Mouse (Mus musculus) liver, adult 2 months (tissue): ENCODE results near the gene Clmn. TPM values are rescaled to one million over a fixed set of nuclear protein-coding genes. Genes with fewer than 3 reads are reported as not detected.
"Not testable (repeated sequence)": the region's sequence is repeated elsewhere in the genome, so short reads cannot be mapped to it uniquely, and the experiment has no call there.

ENCODE experiments used
- DNase-seq: peaks from one replicate; pipeline ENCODE4 v3.0.0-alpha.2; 2011; ENCODE audit warnings: low read depth, low spot score; ENCODE audit errors: extremely low read depth
- H3K27ac ChIP-seq: fragments of 200-500 bp; replicated peaks from 2 replicates; pipeline ENCODE4 v1.5.1; 2012; ENCODE audit warnings: low read depth, mild to moderate bottlenecking, control low read depth, inconsistent platforms, low read length; ENCODE audit not compliant: insufficient read depth
- H3K27me3 ChIP-seq: fragments of 200-500 bp; 2 replicates; pipeline ENCODE4 v1.6.1; 2012; ENCODE audit warnings: mild to moderate bottlenecking, moderate library complexity, low read length, inconsistent platforms; ENCODE audit not compliant: control insufficient read depth, insufficient read depth
- H3K36me3 ChIP-seq: fragments of 200-500 bp; 2 replicates; pipeline ENCODE4 v1.6.1; 2012; ENCODE audit warnings: low read length, inconsistent platforms; ENCODE audit not compliant: control insufficient read depth, insufficient read depth
- H3K4me1 ChIP-seq: fragments of 200-500 bp; 2 replicates; pipeline ENCODE4 v1.6.1; 2011; ENCODE audit warnings: low read length; ENCODE audit not compliant: control insufficient read depth, insufficient read depth
- H3K4me3 ChIP-seq: fragments of 200-500 bp; 2 replicates; pipeline ENCODE4 v1.5.1; 2011; ENCODE audit warnings: low read depth, mild to moderate bottlenecking, control low read depth, low read length, moderate library complexity; ENCODE audit not compliant: insufficient read depth
- H3K79me2 ChIP-seq: fragments of 200-500 bp; 2 replicates; pipeline ENCODE4 v1.6.1; 2012; ENCODE audit warnings: inconsistent platforms, mild to moderate bottlenecking, low read length, moderate library complexity; ENCODE audit not compliant: control insufficient read depth, insufficient read depth
- H3K9ac ChIP-seq: fragments of 200-500 bp; 2 replicates; pipeline ENCODE4 v1.6.1; 2012; ENCODE audit warnings: low read depth, mild to moderate bottlenecking, control low read depth, inconsistent platforms, low read length
- CTCF ChIP-seq: fragments of 200-500 bp; IDR thresholded peaks from 2 replicates; pipeline ENCODE4 v1.5.1; 2011; ENCODE audit warnings: low read depth, low read length, control low read depth
- POLR2A ChIP-seq: fragments of 200-500 bp; IDR thresholded peaks from 2 replicates; pipeline ENCODE4 v1.6.1; 2011; ENCODE audit warnings: low read length, control low read depth; ENCODE audit not compliant: insufficient read depth; ENCODE audit errors: extremely low read depth
- WGBS: fragments of 180-500 bp; shearing (Covaris S2); methylation state at CpG from one replicate; pipeline ENCODE4 v1.1.7; 2018; 5-methylcytosine and 5-hydroxymethylcytosine counted together
- polyA plus RNA-seq: library from polyadenylated mRNA; depleted of rRNA; stranded (reverse); fragments of >200 nt; gene quantifications from 2 replicates; pipeline ENCODE4 v1.2.3, GENCODE M21; 2012
- total RNA-seq: library from RNA; depleted of rRNA; stranded (reverse); fragments of >200 nt; gene quantifications from 2 replicates; pipeline ENCODE4 v1.2.3, GENCODE M21; 2014

The Clmn gene
- total and polyA plus RNA-seq, 2 experiments, result 13.7 to 20.4 TPM

DNA sequence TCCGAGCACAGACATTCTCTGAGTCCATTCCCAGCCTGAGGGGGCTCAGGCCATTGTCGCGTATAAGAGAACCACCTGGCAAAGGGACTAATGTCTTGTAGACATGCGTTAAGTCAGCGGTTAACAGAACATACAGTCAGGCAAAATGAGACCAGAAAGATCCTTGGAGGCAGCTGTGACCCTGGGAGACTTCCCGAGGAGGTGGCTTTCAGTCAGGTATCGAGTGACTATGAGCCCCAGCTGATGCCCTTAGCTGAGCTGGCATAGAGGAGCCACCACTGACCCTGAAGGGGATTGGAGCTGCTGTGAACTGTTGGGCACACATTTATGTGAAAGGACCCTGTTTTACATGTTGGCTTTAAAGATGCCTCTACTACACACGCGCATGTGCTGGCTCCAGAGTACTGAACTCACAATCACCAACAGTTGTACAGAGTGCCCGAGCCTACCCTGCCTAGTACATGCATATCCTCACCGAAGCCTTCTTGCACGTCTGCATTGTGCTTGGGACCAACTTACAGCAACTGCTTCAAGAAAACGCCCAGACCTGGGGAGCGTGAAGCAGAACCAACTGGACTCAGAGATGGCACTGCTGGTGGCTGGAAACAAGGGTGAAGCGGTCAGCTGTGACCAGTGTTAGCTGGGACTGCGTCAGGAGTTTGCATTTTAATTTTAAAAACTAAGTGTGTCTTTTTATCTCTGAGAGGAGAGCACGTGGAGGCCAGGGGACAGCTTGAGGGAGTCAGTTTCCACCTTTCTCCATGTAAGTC, 34.0 kb downstream of the Clmn start:
- peaks cover 43% of the 10 kb centered on the region for H3K79me2 ChIP-seq
- no peak overlapping the region for H3K27ac ChIP-seq
- H3K4me3 ChIP-seq, result no peak overlapping the region
- 83% methylated on average over 17 of the region's 17 CpGs for WGBS
- no peak for DNase-seq
- H3K27me3 ChIP-seq, result no peaks in the 10 kb centered on the region
- peaks cover 41% of the 10 kb centered on the region for H3K4me1 ChIP-seq
- TF ChIP-seq CTCF, result no peak
- no peak for TF ChIP-seq POLR2A
- H3K36me3 ChIP-seq, result no peaks in the 10 kb centered on the region
- no peak overlapping the region for H3K9ac ChIP-seq

DNA sequence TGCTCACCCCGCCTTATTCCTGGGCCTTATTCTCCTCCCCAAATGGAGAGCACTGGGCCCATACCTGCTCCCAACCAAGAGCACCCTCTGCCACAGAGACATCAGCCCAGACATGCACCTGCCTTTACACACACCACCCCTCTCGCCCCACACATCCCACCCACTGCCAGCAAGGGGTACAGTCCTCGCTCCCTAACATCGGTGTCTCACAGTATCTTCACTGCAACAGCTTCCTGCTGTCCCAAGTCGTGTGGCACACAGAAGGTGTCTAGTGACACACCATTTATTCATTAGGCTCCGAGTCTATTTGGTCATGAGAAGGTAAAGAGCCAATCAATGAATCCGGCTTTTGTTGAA, 34.6 kb downstream of the Clmn start:
- Histone ChIP-seq H3K27me3 (no peaks in the 10 kb centered on the region), H3K36me3 (no peaks in the 10 kb centered on the region), H3K27ac (peak overlapping the region; percentile 28), H3K4me3 (no peak overlapping the region), H3K9ac (0 out of 2 replicates have a peak overlapping the region, but pooled peaks have one; percentile 3), H3K4me1 (peaks cover 40% of the 10 kb centered on the region), H3K79me2 (peaks cover 44% of the 10 kb centered on the region)
- 60% methylated on average over 7 of the region's 7 CpGs for WGBS
- no peak for DNase-seq
- TF ChIP-seq CTCF, result no peak

DNA sequence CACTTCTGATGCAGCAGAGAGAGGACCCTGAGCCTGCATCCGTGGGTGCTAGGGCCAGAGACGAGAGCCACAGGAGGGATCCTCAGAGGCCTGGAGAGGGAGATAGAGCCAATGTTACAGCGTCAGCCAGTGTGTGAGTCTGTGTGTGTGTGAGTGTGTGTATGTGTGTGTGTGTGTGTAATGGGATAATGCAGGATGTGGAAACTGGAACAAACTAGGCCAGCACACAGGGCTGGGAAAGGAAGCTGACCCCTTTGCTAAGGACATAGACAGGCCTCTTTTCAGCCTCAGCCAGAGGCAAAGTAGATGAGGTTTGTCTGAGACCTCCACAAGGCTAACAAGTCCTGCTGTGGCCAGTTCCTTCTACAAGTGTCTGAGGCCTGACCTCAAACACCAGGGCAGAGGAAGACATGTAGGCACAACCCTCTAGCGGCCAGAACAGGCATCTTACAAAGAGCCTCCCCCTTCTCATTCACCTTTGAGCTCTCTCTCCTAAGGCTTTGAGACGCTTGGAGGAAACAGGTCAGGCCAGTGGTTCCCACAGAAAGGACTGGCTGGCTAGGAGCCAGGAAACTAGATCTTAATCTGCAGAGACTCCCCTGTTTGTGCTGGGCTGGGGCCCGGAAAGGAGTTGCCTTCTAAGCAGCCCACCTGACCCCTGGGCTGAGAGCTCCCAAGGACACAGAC, 35.1 kb downstream of the Clmn start:
- peak overlapping the region; percentile 28 for H3K27ac ChIP-seq
- H3K4me1 ChIP-seq, result peaks cover 40% of the 10 kb centered on the region
- H3K27me3 ChIP-seq, result no peaks in the 10 kb centered on the region
- peak; percentile 42; the same call in 1 of the 2 replicates for TF ChIP-seq CTCF
- TF ChIP-seq POLR2A, result no peak
- no peaks in the 10 kb centered on the region for H3K36me3 ChIP-seq
- H3K4me3 ChIP-seq, result no peak overlapping the region
- WGBS, result 13% methylated on average over 6 of the region's 6 CpGs
- H3K9ac ChIP-seq, result no peak overlapping the region
- peaks cover 39% of the 10 kb centered on the region for H3K79me2 ChIP-seq
- peak; percentile 67 for DNase-seq

DNA sequence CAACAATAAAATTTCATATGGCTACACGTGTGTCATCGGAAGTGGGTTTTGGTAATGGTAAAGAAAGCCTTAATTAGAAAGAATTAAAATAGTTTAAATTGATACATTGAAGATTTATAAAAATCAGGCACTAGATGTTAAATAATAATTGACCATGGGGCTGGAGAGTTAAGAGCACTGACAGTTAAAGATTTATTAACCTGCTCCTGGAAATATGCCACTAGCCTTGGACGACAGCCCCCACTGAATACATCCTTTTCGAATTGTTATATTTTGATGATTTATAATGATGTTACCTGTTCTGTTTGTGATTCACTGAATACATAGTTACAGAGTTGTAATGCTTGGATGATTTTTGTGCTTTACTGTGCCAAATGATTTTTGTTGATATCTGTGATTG, 35.9 kb downstream of the Clmn start:
- H3K4me3 ChIP-seq, H3K36me3 ChIP-seq, H3K9ac ChIP-seq, DNase-seq, H3K27ac ChIP-seq, H3K27me3 ChIP-seq: not testable (repeated sequence)
- peaks cover 44% of the 10 kb centered on the region for H3K79me2 ChIP-seq
- peaks cover 45% of the 10 kb centered on the region for H3K4me1 ChIP-seq
- WGBS, result 48% methylated on average over 4 of the region's 4 CpGs

DNA sequence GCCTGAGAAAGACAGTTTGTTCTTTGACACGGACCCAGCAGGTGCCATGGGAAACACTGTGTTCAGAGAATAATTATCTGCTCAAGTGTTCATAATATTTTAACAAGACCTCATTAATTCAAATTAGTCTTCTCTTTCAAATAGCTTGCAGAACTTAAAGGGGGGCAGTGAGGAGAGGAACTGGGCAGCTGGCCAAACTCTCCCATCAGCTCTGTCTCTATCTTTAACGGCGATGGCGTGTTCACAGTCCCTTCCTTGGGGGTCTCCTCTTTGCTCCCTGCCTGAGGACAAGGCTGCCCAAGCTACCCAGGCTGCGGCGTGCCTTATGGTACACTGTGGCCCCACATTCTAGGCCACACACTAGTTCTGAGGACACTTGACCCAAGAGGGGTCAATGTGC, 37.2 kb downstream of the Clmn start:
- Histone ChIP-seq H3K79me2 (peaks cover 47% of the 10 kb centered on the region), H3K27ac (0 out of 2 replicates have a peak overlapping the region, but pooled peaks have one; percentile 4), H3K4me3 (no peak overlapping the region), H3K36me3 (no peaks in the 10 kb centered on the region), H3K4me1 (peaks cover 47% of the 10 kb centered on the region), H3K27me3 (no peaks in the 10 kb centered on the region), H3K9ac (no peak overlapping the region)
- WGBS, result 83% methylated on average over 6 of the region's 6 CpGs
- DNase-seq, result no peak
- TF ChIP-seq CTCF (no peak), POLR2A (no peak)

DNA sequence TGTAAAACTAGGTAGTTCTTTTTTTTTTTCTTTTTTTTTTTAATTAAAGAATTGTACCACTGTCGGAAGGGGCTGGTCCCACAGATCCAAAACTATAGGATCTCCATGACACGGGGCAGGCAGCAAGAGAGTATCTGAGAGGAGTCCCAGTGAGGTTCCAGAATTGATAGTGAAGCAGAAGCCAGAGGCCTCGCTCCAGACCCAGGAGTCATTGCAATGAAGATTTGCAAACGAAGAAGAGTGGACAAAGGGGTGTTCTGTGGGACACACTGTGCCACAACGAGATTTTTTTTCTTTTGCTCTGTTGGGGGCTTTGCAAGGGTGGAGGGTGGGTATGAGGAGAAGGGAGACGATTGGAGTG, 40.0 kb downstream of the Clmn start:
- Histone ChIP-seq H3K9ac (no peak overlapping the region), H3K27me3 (no peaks in the 10 kb centered on the region), H3K36me3 (no peaks in the 10 kb centered on the region), H3K4me3 (no peak overlapping the region), H3K79me2 (peaks cover 65% of the 10 kb centered on the region), H3K27ac (0 out of 2 replicates have a peak overlapping the region, but pooled peaks have one; percentile 1), H3K4me1 (peaks cover 35% of the 10 kb centered on the region)
- TF ChIP-seq POLR2A (no peak), CTCF (no peak)
- no peak for DNase-seq
- WGBS, result 18% methylated on average over 6 of the region's 6 CpGs
